Mouse (Mus musculus) E14TG2a.4 (cell line): ENCODE results near the gene I0C0044D17Rik.

Experiments
- CTCF ChIP-seq: conservative IDR thresholded peaks from 2 replicates; pipeline ENCODE4 v1.5.1; 2014; ENCODE audit warnings: low read length
- POU5F1 ChIP-seq: IDR thresholded peaks from 2 replicates; pipeline ENCODE4 v1.6.1; 2014; ENCODE audit warnings: low read length, borderline replicate concordance

DNA sequence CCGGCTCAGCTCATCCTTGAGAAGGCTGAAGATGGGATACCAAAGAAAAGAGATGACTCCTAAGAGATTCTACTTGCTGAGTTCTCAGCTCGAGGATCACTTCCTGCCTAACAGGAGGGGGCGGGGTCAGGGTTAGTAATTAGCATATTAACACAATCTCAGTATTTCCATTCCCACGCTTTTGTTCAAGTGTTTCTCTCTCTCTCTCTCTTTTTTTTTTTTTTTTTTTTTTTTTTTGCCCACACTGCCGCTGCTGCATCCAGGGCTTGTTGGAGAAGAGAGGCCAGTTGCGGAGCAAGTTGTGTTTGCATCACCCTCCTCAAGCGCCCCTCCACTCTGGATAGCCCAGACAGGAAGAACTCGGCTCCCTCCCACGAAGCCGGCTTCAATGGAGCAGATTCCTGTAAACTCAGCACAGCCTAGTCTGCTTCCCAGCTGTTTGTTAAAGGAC, 33.8 kb downstream of the I0C0044D17Rik start:
- TF ChIP-seq CTCF (no peak), POU5F1 (no peak)
